Mouse (Mus musculus): ENCODE data around the gene Nbea. TPM values are rescaled to one million over a fixed set of nuclear protein-coding genes. Genes with fewer than 3 reads are reported as not detected.
A peak's percentile ranks its signal among the peaks of the same experiment; 100 is the strongest.

The Nbea gene
- polyA plus RNA-seq, 2 experiments: 0.76 to 1.3 TPM

DNA sequence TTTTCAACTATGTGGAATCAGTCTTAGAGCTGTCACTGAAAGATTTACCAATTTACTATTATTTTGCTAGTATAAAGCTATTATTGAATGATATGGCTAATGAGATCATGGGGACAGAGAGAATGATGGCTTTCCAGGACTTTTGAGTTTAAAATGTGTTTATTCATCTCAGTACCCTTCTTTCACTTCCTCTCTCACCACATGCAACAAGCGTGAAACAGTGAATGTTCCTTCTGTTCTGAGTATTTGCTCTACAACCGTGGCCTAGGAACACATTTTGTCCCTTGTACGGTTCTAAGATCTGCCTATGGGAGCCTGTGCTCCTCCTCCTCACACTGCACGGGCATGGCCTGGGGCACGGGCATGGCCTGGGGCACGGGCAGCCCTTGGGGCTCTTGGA, 516.5 kb downstream of the Nbea start:
- 62% methylated on average over 6 of the region's 6 CpGs for WGBS (ENCODE audit: insufficient replicate concordance)
- H3K27ac ChIP-seq: no peak overlapping the region

GRCm38 (mm10) chr3:55665928-55666327, 517.6 kb downstream of the Nbea start:
- 61% methylated on average over 5 of the region's 5 CpGs for WGBS (ENCODE audit: insufficient replicate concordance)
- H3K27ac ChIP-seq: no peak overlapping the region
- TF ChIP-seq CTCF (IDR thresholded peaks at IDR 0.05; ENCODE audit: low read depth): no peak
- no peak for TF ChIP-seq EP300 (IDR thresholded peaks at IDR 0.05; ENCODE audit: low read depth)

More for the DNA sequence above, 516.5 kb downstream of the Nbea start:
- H3K4me1 ChIP-seq (replicated peaks; ENCODE audit: control insufficient read depth in 2 of 2, insufficient read depth in 2 of 2, low read length in 1 of 2): no peaks in the 10 kb centered on the region
- no peak overlapping the region for H3K4me2 ChIP-seq (ENCODE audit: low read depth)
- no peak overlapping the region for H3K4me3 ChIP-seq (ENCODE audit: insufficient read depth in 1 of 2, low read depth in 2 of 2, low read length in 2 of 2)
- no peaks in the 10 kb centered on the region for H3K27me3 ChIP-seq (ENCODE audit: control insufficient read depth, insufficient read depth, low read length)
- H3K36me3 ChIP-seq (replicated peaks; ENCODE audit: control insufficient read depth, insufficient read depth, low read depth): no peaks in the 10 kb centered on the region
- no peak overlapping the region for H3K9ac ChIP-seq (replicated peaks)
- no peak for TF ChIP-seq CTCF (IDR thresholded peaks at IDR 0.05; ENCODE audit: low read depth)
- no peak for TF ChIP-seq EP300 (IDR thresholded peaks at IDR 0.05; ENCODE audit: low read depth)
- H3K9me3 ChIP-seq (ENCODE audit: control insufficient read depth, low read length): no peaks in the 10 kb centered on the region
- no peak for ATAC-seq (ENCODE audit: insufficient read depth)
- no peak for DNase-seq (ENCODE audit: low read depth in 3 of 3, low spot score in 3 of 3)

GRCm38 (mm10) chr3:55664713-55665112, 518.8 kb downstream of the Nbea start:
- no peak overlapping the region for H3K4me3 ChIP-seq (ENCODE audit: insufficient read depth in 1 of 2, low read depth in 2 of 2, low read length in 2 of 2)
- no peaks in the 10 kb centered on the region for H3K9me3 ChIP-seq (ENCODE audit: control insufficient read depth, low read length)
- no peak overlapping the region for H3K27ac ChIP-seq
- TF ChIP-seq CTCF (IDR thresholded peaks at IDR 0.05; ENCODE audit: low read depth): no peak
- TF ChIP-seq EP300 (IDR thresholded peaks at IDR 0.05; ENCODE audit: low read depth): no peak
- H3K27me3 ChIP-seq (ENCODE audit: control insufficient read depth, insufficient read depth, low read length): no peaks in the 10 kb centered on the region
- WGBS (ENCODE audit: insufficient replicate concordance): 39% methylated on average over 3 of the region's 3 CpGs
- no peak overlapping the region for H3K9ac ChIP-seq (replicated peaks)
- DNase-seq (ENCODE audit: low read depth in 3 of 3, low spot score in 3 of 3): no peak
- H3K4me1 ChIP-seq (replicated peaks; ENCODE audit: control insufficient read depth in 2 of 2, insufficient read depth in 2 of 2, low read length in 1 of 2): no peaks in the 10 kb centered on the region
- no peaks in the 10 kb centered on the region for H3K36me3 ChIP-seq (replicated peaks; ENCODE audit: control insufficient read depth, insufficient read depth, low read depth)
- no peak overlapping the region for H3K4me2 ChIP-seq (ENCODE audit: low read depth)
- ATAC-seq (ENCODE audit: insufficient read depth): no peak

More at GRCm38 (mm10) chr3:55665928-55666327, 517.6 kb downstream of the Nbea start:
- no peak for ATAC-seq (ENCODE audit: insufficient read depth)
- H3K9me3 ChIP-seq (ENCODE audit: control insufficient read depth, low read length): no peaks in the 10 kb centered on the region
- no peaks in the 10 kb centered on the region for H3K4me1 ChIP-seq (replicated peaks; ENCODE audit: control insufficient read depth in 2 of 2, insufficient read depth in 2 of 2, low read length in 1 of 2)
- DNase-seq (ENCODE audit: low read depth in 3 of 3, low spot score in 3 of 3): no peak
- no peaks in the 10 kb centered on the region for H3K27me3 ChIP-seq (ENCODE audit: control insufficient read depth, insufficient read depth, low read length)
- no peaks in the 10 kb centered on the region for H3K36me3 ChIP-seq (replicated peaks; ENCODE audit: control insufficient read depth, insufficient read depth, low read depth)
- no peak overlapping the region for H3K9ac ChIP-seq (replicated peaks)
- no peak overlapping the region for H3K4me3 ChIP-seq (ENCODE audit: insufficient read depth in 1 of 2, low read depth in 2 of 2, low read length in 2 of 2)
- H3K4me2 ChIP-seq (ENCODE audit: low read depth): no peak overlapping the region

GRCm38 (mm10) chr3:55661678-55662445, 521.6 kb downstream of the Nbea start:
- no peaks in the 10 kb centered on the region for H3K27me3 ChIP-seq (ENCODE audit: control insufficient read depth, insufficient read depth, low read length)
- H3K36me3 ChIP-seq (replicated peaks; ENCODE audit: control insufficient read depth, insufficient read depth, low read depth): no peaks in the 10 kb centered on the region
- no peak overlapping the region for H3K4me2 ChIP-seq (ENCODE audit: low read depth)
- no peak for ATAC-seq (ENCODE audit: insufficient read depth)
- no peaks in the 10 kb centered on the region for H3K4me1 ChIP-seq (replicated peaks; ENCODE audit: control insufficient read depth in 2 of 2, insufficient read depth in 2 of 2, low read length in 1 of 2)
- H3K9me3 ChIP-seq (ENCODE audit: control insufficient read depth, low read length): no peaks in the 10 kb centered on the region
- no peak overlapping the region for H3K9ac ChIP-seq (replicated peaks)
- no peak for DNase-seq (ENCODE audit: low read depth in 3 of 3, low spot score in 3 of 3)
- 43% methylated on average over 8 of the region's 9 CpGs for WGBS (ENCODE audit: insufficient replicate concordance)
- no peak overlapping the region for H3K27ac ChIP-seq
- TF ChIP-seq EP300 (IDR thresholded peaks at IDR 0.05; ENCODE audit: low read depth): no peak
- no peak for TF ChIP-seq CTCF (IDR thresholded peaks at IDR 0.05; ENCODE audit: low read depth)
- no peak overlapping the region for H3K4me3 ChIP-seq (ENCODE audit: insufficient read depth in 1 of 2, low read depth in 2 of 2, low read length in 2 of 2)

- 60% methylated on average over 10 of the region's 10 CpGs for WGBS (ENCODE audit: insufficient replicate concordance)
- Histone ChIP-seq H3K27ac (no peak overlapping the region), H3K27me3 (ENCODE audit: control insufficient read depth, insufficient read depth, low read length) (no peaks in the 10 kb centered on the region), H3K4me1 (replicated peaks; ENCODE audit: control insufficient read depth in 2 of 2, insufficient read depth in 2 of 2, low read length in 1 of 2) (no peaks in the 10 kb centered on the region), H3K4me3 (ENCODE audit: insufficient read depth in 1 of 2, low read depth in 2 of 2, low read length in 2 of 2) (no peak overlapping the region), H3K4me2 (ENCODE audit: low read depth) (no peak overlapping the region), H3K36me3 (replicated peaks; ENCODE audit: control insufficient read depth, insufficient read depth, low read depth) (no peaks in the 10 kb centered on the region), H3K9ac (replicated peaks) (no peak overlapping the region), H3K9me3 (ENCODE audit: control insufficient read depth, low read length) (no peaks in the 10 kb centered on the region)
- DNase-seq (ENCODE audit: low read depth in 3 of 3, low spot score in 3 of 3) (no peak), ATAC-seq (ENCODE audit: insufficient read depth) (no peak)
- TF ChIP-seq EP300 (IDR thresholded peaks at IDR 0.05; ENCODE audit: low read depth): no peak
- TF ChIP-seq CTCF (IDR thresholded peaks at IDR 0.05; ENCODE audit: low read depth): peak; percentile 23
Observed at GRCm38 (mm10) chr3:55660261-55660838, 523.2 kb downstream of the Nbea start.

All from liver, embryonic 14.5 days (tissue).